Mouse (Mus musculus) megakaryocyte, embryonic 14.5 days (primary cell): Measurements from ENCODE around the gene Synj2.

Source experiments
- FLI1 ChIP-seq: IDR thresholded peaks from 2 replicates; pipeline ENCODE4 v1.6.1; 2012; ENCODE audit warnings: low read length, inconsistent platforms, mixed read lengths
- GATA1 ChIP-seq: IDR thresholded peaks from 3 replicates; pipeline ENCODE4 v1.6.1; 2012; ENCODE audit warnings: mixed read lengths, low read length, inconsistent platforms, borderline replicate concordance

DNA sequence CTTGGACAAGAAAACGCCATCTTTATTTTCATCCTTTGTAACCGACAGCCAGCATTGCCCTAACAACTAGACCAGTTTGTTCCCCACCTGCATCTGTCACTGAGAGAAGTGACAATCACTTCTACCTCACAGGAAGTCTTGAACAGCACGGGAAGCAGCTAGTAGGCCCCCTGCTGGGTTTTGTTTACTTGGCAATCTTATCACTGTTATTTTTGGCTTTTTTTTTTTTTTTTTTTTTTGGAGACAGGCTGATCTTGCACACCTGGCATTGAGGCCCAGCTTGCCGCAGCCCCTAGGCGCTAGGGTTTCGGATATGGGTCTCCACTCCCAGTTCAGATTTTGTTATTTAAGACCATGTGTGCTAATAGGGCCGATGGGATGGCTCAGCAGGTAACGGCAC lies 32.5 kb downstream of the Synj2 start:
- TF ChIP-seq FLI1 (no peak), GATA1 (no peak)
